Mouse (Mus musculus): ENCODE results near the gene Zbtb48.

DNA sequence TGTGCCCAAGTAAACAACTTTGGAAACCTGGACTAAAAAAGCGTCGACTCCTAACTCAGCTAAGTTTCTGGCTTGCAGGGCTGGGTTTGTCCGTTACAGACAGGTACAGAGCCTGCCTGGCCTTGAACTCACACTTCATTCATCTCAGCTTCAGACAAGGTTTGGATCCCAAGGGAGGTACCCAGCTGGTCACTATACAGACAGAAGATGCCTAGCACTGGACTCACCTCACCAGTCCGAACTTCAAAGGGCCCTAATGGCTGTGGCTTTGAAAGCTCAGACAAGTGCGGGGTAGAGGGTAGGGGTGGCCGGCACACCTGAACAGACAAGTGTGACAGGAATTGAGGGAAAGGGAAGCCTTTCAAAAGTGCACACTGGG lies 38.4 kb downstream of the Zbtb48 start:
- TF ChIP-seq CTCF (IDR thresholded peaks at IDR 0.05; ENCODE audit: extremely low read depth, insufficient read depth, low read length) (no peak), POLR2A (IDR thresholded peaks at IDR 0.05; ENCODE audit: extremely low read depth, insufficient read depth, low read length) (no peak)
